Mouse (Mus musculus): ENCODE measurements around the gene Ampd1. TPM values are rescaled to one million over a fixed set of nuclear protein-coding genes. Genes with fewer than 3 reads are reported as not detected.

The Ampd1 gene
- total RNA-seq (2021): not detected
- long read RNA-seq, experiment 1: 0 reads
- long read RNA-seq, experiment 2: 0 reads

DNA sequence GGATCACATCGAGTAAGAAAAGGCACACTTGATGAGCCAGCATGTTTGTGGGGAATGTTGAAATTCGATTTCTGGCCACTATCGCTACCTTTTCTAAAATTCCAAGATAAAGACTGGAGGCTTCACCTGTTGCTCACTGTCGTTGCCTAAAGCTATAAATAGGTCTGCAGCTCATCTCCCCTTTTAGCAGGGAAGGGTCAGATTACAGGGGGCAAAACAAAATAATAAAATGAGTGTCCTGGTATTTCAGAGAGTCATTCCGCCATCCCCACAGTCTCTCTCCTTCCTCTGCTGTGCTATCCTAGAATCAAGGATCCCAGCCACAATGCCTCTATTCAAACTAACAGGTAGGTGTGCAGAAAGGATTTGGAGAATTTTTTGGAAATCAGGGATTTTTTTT lies at the start of gene Ampd1:
TSS of gene Ampd1 (plus strand) at position 244 of the 400 bp plus-strand sequence.
- H3K27ac ChIP-seq: no peak within 1 kb of the TSS
- intact Hi-C loops (cut with DNase I): no loop called here
- H3K4me3 ChIP-seq: no peak within 1 kb of the TSS
- no peak for DNase-seq (ENCODE audit: extremely low spot score in 1 of 2, low spot score in 2 of 2)
- TF ChIP-seq CTCF (IDR thresholded peaks at IDR 0.05): no peak

DNA sequence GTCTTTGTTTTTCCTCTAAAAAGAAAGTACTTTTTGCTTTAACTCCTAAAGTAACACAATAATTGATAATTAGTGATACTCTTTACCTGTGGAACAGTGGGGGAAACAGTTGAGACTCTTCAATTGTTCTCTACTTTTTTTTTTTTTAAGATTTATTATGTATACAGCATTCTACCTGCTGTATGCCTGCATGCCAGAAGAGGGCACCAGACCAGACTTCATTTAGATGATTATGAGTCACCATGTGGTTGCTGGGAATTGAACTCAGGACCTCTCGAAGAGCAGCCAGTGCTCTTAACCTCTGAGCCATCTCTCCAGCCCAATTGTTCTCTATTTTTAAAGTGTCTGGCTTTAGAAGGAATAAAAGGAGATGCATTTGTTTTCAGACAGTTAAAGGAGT lies 47.6 kb upstream of the Ampd1 start:
- no peak for DNase-seq (ENCODE audit: extremely low spot score in 1 of 2, low spot score in 2 of 2)
- TF ChIP-seq CTCF (IDR thresholded peaks at IDR 0.05): peak; percentile 35
- intact Hi-C loops (cut with DNase I): no loop called here
- Histone ChIP-seq H3K4me3 (no peak overlapping the region), H3K27ac (no peak overlapping the region)

DNA sequence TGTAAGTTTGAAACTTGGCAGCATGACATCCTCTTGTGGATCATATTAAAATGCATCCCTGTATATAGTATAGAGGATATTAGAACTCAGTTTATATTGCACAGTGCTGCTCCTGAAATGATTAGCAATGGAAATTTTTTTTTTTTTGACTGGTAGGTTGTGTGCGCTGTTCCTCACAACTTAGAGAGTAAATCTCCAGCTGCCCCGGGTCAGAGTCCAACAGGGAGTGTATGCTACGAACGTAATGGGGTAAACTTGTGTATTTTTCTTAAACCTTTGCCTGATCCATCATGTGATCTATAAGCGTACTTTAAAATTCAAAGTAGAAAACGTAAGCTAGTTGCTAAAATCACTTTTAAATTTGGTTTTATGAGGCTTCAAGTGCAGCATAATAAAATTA lies 33.5 kb upstream of the Ampd1 start:
- no peak for DNase-seq (ENCODE audit: extremely low spot score in 1 of 2, low spot score in 2 of 2)
- Histone ChIP-seq H3K27ac (no peak overlapping the region), H3K4me3 (no peak overlapping the region)
- intact Hi-C loops (cut with DNase I): loop anchor here (5.0 kb wide), 1 partner anchor 297 kb away; no protein-coding TSS in a partner anchor
- TF ChIP-seq CTCF (IDR thresholded peaks at IDR 0.05): no peak

GRCm38 (mm10) chr3:103040861-103041379 lies 32.9 kb upstream of the Ampd1 start:
- H3K4me3 ChIP-seq: no peak overlapping the region
- no peak for TF ChIP-seq CTCF (IDR thresholded peaks at IDR 0.05)
- intact Hi-C loops (cut with DNase I): loop anchor here (5.0 kb wide), 1 partner anchor 296 kb away; no protein-coding TSS in a partner anchor
- no peak overlapping the region for H3K27ac ChIP-seq
- no peak for DNase-seq (ENCODE audit: extremely low spot score in 1 of 2, low spot score in 2 of 2)

- TF ChIP-seq CTCF (IDR thresholded peaks at IDR 0.05): no peak
- intact Hi-C loops (cut with DNase I): loop anchor here (5.0 to 10.0 kb wide), 2 partner anchors 34 to 699 kb away; partner anchors contain the start of gene Csde1
- no peak for DNase-seq (ENCODE audit: extremely low spot score in 1 of 2, low spot score in 2 of 2)
- no peak overlapping the region for H3K27ac ChIP-seq
- H3K4me3 ChIP-seq: no peak overlapping the region
Measured at GRCm38 (mm10) chr3:103056016-103056595, 17.7 kb upstream of the Ampd1 start.

DNA sequence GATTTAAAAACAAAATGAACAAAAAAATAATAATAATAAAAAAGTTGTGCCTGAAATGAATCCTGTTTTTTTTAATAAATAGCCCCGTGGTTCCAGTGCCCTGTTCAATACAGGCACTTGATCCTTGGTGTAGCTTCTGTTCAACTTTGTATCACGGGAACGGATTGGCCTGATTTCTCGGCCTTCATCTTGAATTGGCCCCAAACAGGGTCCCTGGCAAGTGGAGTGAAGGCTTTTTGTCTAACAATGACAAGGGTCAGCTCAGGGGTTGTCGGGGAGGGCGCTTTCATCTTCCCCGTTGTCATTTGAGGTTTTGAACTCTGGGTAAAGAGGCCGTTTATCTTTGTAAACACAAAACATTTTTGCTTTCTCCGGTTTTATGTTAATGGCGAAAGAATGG lies 16.1 kb upstream of the Ampd1 start:
- Histone ChIP-seq H3K27ac (no peak overlapping the region; the same call in 1 of the 2 replicates), H3K4me3 (peak overlapping the region; percentile 71)
- intact Hi-C loops (cut with DNase I): loop anchor here (2.0 to 10.0 kb wide), 3 partner anchors 35 to 697 kb away; partner anchors contain the start of genes Bcas2 and Csde1
- DNase-seq (ENCODE audit: extremely low spot score in 1 of 2, low spot score in 2 of 2): peak in 1 of 2 experiments; percentile 17
- TF ChIP-seq CTCF (IDR thresholded peaks at IDR 0.05): no peak

- no peak; the same call in 1 of the 2 replicates for TF ChIP-seq CTCF (IDR thresholded peaks at IDR 0.05)
- intact Hi-C loops (cut with DNase I): loop anchor here (2.0 to 10.0 kb wide), 3 partner anchors 36 to 696 kb away; partner anchors contain the start of genes Bcas2 and Csde1
Measured at GRCm38 (mm10) chr3:103058207-103059157, 15.3 kb upstream of the Ampd1 start, which contains the start of gene Nras. Nras (plus strand) TSS chr3:103058285.

DNA sequence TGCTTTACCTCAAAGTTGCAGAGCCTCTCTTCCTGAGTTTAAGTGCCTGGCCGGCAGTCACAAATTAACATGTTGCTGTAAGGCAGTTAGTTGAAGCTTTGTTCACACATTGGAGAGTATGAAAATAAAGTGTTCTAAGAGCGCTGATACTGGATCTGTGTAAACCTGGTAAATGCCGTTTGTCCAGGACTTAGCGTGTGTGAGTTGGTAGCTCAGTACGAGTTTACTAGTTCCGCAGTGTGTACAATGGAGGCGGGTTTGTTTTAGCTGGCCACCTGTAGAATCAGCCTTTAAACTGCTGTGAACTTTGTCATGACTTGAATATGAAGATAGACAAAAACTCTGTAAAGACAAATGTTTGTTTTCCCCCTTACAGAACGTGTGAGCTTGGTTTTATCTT lies 6.9 kb upstream of the Ampd1 start:
- no peak for TF ChIP-seq CTCF (IDR thresholded peaks at IDR 0.05)
- DNase-seq (ENCODE audit: extremely low spot score in 1 of 2, low spot score in 2 of 2): no peak
- intact Hi-C loops (cut with DNase I): no loop called here
- Histone ChIP-seq H3K4me3 (no peak overlapping the region), H3K27ac (no peak overlapping the region)

More at GRCm38 (mm10) chr3:103058207-103059157, 15.3 kb upstream of the Ampd1 start, which contains the start of gene Nras:
- Histone ChIP-seq H3K4me3 (peak within 1 kb of the TSS; percentile 71), H3K27ac (peak within 1 kb of the TSS; percentile 89)
- peak; percentile 92 to 94 for DNase-seq (ENCODE audit: extremely low spot score in 1 of 2, low spot score in 2 of 2)

- H3K4me3 ChIP-seq: no peak overlapping the region
- DNase-seq (ENCODE audit: extremely low spot score in 1 of 2, low spot score in 2 of 2): no peak
- intact Hi-C loops (cut with DNase I): no loop called here
- no peak for TF ChIP-seq CTCF (IDR thresholded peaks at IDR 0.05)
- H3K27ac ChIP-seq: no peak overlapping the region
Measured at GRCm38 (mm10) chr3:103068971-103069370, 4.8 kb upstream of the Ampd1 start.

DNA sequence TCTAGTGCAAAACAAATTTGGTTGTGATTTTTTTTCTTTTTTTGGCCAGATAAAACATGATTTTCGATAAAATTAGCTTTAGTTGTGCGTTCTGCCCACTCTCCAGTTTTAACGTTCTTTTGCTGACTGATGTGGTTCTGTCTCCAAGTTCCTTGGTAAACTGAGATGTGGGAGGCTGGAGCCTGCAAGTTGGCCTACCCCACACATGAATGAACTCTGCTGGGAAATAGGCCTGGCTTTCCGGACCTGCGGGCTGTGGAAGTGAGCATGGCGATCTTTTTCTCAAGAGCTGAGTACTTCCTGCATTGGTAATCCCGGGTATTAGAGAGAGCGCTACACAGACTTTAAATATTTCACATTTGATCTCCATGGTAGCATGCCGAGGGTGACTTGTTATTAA lies 2.1 kb downstream of the Ampd1 start:
- TF ChIP-seq CTCF (IDR thresholded peaks at IDR 0.05): no peak
- no peak for DNase-seq (ENCODE audit: extremely low spot score in 1 of 2, low spot score in 2 of 2)
- intact Hi-C loops (cut with DNase I): no loop called here

DNA sequence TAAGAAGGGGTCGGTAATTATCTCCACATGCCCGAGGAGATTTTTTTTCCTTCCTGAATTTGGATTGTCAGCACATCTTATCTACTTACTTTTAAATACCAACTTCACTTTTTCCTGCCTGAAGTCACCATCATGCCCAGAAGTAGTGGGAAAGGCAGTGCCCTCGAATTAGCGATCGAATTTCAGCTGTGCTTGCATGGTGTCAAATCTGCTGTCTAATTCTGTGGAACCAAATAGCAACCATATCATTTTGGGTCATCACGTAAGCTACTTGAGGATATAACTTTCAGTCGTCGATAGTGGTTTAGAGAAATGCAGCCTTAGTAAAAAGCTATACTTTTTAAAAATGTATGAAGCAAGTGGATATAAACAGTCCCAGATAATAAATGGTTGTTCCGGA lies 2.7 kb downstream of the Ampd1 start:
- Histone ChIP-seq H3K27ac (no peak overlapping the region), H3K4me3 (no peak overlapping the region)
- no peak for TF ChIP-seq CTCF (IDR thresholded peaks at IDR 0.05)
- DNase-seq (ENCODE audit: extremely low spot score in 1 of 2, low spot score in 2 of 2): no peak
- intact Hi-C loops (cut with DNase I): no loop called here

More for the DNA sequence above, 2.1 kb downstream of the Ampd1 start:
- no peak overlapping the region for H3K27ac ChIP-seq
- no peak overlapping the region for H3K4me3 ChIP-seq
